Mouse (Mus musculus) cerebellum, adult 9-10 months (tissue): Measurements from ENCODE around the gene Armcx4.
"Not testable (repeated sequence)": the region's sequence is repeated elsewhere in the genome, so short reads cannot be mapped to it uniquely, and the experiment has no call there.

Source experiments
- DNase-seq: peaks from one replicate; pipeline ENCODE4 v3.0.0; 2022

The Armcx4 gene

DNA sequence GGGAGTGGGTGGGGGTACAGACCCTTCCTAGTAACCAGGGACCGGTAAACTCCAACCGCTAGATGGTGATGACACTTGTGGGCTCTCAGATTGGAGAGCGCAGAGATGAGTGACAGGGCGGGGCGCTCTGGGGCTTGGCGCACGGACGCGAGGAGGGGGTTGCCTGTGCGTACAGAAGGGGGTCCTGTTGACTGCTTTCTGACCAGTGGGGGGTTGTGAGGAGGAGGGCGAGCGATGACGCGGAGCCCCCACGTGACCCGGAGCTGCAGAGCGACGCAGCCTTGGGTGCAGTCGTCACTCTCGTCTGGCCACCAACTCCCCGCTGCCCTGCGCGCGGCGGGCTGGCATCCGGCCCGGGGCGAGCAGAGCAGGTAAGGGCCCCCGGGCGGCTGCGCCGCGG lies at the start of gene Armcx4:
Gene Armcx4, plus strand, starts transcription at position 253 of the 400 bp plus-strand sequence.
- DNase-seq = peak; percentile 81

DNA sequence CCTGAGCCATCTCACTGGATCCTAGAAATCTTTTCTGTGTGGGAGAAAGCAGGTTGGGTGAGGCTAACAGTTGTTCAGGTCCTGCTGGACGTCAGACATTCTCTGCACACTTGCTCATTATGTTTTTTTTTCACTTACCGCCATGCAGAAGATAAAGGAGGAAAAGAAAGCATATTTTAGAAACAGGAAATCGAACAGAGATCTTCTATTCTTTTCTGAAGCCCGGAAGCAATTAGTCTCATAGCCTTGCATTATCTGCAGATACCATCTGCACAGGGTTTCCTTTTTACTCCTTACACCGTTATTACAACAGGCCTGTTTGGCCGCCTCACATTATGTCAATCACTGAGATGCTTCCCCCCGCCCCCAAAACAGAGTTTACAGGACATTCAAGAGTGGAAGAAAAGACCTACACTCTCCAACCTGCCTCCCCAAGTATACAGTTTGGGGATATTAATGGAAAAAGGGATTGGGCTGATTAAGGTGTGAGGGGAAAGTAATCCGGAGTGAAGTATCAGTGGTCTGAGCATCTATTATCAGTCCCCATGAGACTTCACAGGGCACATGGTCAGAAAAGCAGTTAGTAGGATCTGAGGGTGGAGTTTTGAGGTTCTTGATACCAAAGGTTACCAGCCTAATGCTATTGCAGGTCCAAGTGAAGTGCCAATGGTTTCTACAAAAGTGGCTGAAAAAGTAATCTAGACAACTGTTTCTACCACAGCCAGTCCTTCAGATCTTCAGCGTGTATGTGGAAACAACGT lies 45.1 kb upstream of the Armcx4 start:
- DNase-seq = no peak

DNA sequence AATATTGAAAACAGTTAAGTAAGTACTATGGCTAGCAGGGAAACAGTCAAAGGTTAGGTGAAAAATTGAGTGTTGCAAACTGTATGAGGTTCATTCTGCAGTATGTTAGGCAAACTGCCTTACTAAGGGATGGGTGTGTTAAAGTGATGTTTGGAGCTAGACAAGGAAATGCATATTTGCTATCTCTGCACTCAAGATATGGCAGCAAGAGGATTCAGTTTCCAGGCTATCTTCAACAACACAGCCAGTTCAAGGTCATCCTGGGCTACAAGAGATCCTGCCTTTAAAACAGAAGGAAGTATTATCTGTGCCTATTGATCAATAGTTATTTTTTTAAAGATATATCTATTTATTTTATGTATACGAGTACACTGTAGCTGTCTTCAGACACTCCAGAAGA lies 40.0 kb upstream of the Armcx4 start:
- no peak for DNase-seq

DNA sequence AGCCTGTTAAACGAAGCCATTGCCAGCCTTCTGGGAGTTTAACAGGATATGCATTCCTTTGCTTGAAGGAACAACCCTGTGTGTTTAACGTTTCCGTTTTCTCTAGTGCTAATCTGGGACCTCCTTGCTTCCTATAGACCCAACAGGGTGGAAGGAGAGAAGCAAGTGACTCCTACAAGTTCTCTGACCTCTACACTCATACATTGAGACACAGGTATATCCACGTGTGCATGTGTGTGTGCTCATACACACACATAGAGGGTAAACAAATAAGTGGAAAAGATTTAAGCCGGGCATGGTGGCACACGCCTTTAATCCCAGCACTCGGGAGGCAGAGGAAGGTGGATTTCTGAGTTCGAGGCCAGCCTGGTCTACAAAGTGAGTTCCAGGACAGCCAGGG lies 38.9 kb upstream of the Armcx4 start:
- DNase-seq = no peak

DNA sequence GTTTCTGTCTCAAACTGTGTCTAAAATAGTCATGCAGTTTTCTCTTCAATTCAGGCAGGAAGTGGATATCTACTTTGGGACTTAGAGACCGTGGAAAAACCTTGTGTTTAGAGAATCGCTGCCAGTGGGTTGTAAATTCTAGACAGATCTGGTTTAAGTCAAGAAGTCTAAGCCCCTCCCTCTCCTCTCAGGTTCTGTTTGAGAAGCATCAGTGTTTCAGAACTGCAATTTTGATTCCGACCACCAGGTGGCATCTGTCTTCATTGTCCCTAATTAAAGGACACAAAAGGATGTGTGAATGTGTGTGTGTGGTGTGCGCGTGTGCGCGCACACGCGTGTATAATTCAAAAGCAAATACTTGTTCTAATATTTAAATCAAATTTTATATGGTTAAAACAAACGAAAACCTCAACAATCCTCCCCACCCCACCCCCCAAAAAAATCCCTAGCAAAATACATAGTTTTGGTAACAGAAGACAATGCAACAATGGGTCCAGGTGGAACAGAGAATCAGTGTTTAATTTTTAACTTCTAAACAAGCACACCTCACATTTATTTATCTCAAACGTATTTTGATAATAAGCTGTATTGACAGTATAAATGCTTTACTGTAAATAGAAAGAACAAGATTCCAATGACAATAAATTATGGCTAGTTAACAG lies 38.2 kb upstream of the Armcx4 start:
- DNase-seq = peak; percentile 88

DNA sequence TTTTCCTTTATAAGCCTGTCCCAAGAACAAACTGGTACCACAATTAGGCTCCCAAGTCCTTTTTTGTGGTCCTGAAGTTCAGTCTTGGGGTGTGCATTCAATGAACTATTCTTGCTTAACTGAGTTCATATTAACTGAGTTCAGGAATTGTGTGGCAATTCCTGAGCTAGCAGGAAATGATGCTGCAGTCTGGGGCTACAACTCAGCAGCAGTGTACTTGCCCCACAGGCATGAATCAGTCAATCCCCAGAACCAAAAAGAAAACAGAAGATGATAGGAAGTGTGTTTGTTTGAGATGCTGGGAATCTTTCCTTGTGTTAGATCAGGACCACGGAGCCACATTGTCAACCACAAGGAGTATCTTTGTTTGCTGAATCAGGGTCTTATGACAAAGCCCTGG lies 34.3 kb upstream of the Armcx4 start:
- DNase-seq = no peak

DNA sequence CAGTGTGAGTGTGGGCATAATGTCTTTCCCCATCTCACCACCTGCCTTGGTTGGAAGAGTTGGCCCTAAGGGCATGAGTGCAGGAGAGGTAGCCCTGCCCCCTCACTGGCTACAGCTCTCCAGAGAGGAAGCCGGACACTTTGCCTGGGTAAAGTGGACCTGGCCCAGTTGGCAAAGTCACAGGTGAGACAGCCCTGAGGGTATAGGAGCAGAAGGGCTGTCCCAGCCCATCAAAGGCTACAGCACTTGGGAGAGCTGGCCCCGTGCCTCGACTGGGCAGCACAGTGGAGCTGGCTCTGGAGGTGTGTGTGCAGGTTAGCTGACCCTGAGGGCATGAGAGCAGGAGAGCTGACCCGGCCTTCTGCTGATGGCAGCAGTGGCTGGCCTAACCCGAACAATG lies 24.7 kb upstream of the Armcx4 start:
- peak; percentile 14 for DNase-seq

DNA sequence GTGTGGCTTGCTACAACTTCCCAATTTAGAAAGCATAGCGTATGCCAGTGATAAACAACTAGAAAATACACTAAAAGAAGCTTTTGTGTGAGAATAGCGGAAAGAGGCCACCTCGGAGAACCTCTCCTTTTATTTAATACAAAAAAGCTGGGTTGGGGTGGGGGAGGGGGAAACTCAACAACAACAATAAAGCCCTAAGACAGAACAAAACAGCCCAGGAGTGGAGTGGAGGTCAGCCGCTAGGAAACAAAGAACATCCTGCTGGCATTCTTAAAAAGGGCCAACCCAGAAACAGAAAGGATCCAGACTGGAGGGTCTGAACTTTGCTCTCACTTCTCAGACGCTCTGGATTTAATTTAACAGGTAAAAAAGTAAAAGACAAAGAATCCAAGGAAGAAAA lies 11.3 kb upstream of the Armcx4 start:
- DNase-seq = no peak

DNA sequence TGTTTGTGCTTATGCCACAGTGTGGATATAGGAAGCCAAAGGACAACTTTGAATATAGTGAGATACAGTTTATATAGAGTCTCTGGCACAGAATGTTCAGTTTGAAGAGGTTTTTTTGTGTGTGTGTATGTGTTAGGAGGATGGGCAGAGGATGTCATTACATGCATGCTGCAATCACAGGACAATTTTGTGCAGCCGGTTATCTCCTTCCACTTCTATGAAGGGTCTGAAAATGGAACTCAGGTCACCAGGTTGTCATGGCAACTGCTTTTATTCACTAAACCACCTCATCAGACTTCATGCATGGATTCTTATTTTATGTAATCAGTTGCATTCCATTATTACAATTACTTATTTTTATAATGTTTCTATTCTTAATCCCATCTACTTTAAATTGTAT lies 10.4 kb upstream of the Armcx4 start:
- DNase-seq = no peak

DNA sequence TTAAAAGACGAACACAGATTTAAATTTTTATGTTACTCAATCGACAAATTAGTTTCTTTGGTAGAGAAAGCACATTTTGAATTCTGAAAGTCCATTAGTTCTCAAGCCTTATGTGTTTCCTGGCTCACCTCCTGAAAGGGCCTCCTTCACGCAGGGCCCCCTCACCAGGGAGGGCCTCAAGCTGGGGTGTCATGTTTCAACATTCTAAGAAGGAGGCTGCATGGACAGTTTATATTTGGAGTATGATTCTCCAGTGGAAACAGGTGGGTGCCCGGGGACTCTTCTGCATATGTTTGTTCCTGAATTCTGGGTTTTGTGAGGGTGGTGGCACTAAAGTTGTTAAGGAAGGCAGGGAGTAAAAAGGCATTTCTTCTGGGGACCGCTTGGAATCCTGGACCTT lies 1.4 kb upstream of the Armcx4 start:
- DNase-seq = peak; percentile 19

DNA sequence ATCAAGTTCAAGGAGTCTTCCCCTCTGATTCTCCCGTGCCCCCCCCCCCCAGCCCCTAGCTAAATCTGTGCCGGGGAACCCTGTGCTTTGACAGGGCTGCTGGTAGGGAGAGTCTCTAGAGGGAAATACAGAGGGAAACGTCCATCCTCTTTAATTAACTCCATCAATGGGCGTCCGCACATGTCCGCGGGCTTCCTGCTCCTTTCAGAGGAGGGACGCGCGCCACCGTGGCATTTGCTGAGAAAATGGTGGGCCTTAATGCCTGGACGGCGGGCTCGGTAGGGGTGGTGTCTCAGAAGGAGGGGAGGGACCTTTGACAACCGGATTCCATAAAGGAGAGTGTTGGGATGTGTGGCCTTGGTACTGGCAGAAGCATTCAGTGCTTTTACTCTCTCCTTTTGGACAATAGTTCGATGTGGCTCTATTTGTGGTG lies 436 bp downstream of the Armcx4 start:
- DNase-seq = peak; percentile 58

DNA sequence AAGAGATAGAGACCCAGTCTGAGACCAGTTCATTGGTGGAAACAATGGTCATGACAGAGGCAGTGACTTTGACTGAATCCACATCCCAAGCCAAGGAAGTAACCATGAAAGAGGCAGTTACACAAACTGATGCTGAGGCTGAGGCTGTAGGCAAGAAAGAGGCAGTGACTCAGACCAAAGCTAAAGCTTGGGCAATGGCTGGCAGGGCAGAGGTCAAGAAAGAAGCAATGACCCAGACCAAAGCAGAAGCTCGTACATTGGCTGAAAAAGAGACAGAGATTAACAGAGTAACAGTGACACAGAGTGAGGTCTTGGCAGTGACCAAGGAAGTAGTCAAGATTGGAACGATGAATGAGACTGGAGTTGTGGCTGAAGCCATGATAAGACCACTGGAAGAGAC lies 3.4 kb downstream of the Armcx4 start:
- DNase-seq = no peak

DNA sequence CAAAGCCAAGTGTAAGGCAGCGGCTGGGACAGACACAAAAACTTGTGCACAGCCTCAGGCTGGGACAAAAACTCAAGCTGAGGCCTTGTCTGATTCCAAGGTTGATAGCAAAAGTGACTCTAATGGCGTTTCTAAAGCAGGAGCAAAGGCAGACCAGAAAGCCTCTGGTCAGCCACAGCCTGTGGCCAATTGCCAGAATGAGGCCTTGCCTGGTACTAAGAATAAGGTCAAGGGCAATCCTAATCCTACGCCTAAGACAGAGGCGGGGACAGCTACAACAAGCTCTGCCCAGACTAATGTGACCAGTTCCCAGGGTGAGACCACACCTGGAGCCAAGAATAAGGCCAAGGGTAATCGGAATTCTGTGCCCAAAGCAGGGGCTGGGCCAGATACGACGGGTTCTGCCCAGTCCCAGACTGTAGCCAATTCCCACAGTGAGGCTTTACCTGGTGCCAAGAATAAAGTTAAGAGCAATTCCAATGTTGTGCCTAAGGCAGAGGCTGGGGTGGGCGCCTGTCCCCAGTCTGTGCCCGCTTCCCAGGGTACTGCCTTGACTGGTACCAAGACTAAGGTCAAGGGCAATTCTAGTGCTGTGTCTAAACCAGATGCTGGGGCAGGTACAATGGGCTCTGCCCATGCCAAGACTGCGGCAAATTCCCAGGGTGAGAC lies 4.7 kb downstream of the Armcx4 start:
- DNase-seq = peak; percentile 15

DNA sequence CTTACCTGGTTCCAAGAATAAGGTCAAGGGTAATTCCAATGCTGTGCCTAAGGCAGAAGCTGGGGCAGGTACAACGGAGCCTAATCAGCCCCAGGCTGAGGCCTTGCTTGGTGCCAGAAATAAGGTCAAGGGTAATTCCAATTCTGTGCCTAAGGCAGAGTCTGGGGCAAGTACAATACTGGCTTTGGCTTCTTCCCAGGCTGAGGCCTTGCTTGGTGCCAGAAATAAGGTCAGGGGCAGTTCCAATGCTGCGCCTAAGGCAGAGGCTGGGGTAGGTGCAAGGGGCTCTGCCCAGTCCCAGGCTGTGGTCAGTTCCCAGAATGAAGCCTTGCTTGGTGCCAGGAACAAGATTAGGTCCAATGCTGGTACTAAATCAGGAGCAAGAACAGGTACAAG lies 5.2 kb downstream of the Armcx4 start:
- no peak for DNase-seq

DNA sequence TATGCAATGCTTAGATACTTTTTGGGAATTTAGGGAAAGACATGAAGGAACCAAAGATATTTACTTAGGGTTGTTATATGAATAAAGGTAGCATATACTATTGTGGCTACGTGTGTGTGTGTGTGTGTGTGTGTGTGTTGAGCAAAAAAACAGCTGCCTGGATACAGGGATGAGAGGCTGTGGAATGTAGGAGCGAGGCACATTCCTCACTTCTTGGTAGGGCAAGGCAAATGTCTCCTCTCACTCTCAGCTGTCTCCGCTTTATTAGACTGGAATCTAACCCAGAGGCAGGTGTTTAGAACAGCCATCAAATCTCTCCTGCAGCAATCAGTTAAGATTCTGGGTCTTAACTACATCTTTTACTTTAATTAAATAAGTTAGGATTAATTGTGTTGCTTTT lies 30.5 kb downstream of the Armcx4 start:
- no peak for DNase-seq

DNA sequence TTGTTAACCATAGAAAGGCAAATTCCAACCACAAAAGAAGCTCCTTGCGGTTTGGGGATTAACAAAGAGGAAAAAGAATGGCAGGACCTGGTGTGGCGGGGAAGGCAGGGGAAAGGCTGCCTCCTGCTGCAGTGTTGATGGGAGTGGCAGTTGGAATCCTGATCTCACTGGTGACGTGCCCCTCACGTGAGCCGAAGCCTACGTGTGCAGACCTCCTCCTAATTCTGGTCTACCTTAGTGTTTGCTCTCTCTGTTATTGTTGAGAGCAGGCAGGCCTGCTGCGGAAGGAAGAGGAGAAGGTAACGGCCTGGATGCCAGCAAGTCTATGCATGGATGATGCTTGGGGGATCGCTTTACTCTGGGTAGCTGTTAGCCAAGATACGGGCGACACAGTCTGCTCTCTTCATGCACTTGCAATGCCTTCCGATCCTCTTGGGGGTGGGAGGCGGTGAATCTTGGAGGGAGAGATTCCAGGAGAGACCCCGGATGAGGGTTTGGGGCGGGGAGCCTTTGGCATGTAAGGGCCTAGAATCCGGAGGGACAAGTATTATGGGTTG lies 31.5 kb downstream of the Armcx4 start, which contains the start of gene Armcx1:
Gene Armcx1, plus strand, starts transcription at position 212 of the 557 bp plus-strand sequence.
- peak; percentile 76 for DNase-seq

DNA sequence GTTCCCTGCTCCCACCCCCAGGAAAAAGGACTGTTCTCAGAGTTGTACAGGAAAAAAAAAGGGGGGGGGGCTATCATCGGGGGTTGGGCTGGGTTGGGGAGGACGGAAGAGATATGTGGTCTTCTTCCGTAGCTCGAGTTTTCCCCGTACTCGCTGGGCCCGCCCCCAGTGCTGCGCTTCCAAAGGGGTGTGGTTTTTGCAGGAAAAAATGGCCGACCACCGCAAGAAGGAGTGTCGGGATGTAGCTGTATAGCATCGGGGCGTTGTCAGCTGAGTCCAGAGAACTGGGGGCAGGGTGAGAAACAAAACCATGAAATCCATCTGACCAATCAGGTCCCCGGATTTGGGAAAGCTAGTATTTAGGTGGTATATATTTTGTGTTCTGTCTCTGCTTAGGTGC lies 32.2 kb downstream of the Armcx4 start:
- DNase-seq = peak; percentile 50

DNA sequence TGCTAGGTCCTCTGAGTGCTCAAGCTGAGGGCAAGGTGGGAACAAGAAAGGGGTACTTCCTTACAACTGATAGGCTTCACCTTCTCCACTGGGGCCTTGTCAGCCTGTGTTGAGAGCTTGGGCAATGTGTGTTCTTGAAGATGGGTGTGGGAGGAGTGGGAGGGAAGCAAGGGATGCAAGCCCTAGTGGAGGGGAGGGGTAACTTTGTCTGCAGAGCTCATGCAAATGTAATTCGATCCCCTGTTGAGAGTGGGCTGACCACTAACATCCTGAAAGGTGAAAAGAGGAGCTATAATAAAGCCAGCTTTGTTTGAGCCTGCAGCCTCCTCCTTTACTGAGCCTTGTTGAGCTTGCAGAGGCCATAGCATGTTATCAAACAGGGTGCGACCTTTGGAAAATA lies 37.4 kb downstream of the Armcx4 start:
- not testable (repeated sequence) for DNase-seq

DNA sequence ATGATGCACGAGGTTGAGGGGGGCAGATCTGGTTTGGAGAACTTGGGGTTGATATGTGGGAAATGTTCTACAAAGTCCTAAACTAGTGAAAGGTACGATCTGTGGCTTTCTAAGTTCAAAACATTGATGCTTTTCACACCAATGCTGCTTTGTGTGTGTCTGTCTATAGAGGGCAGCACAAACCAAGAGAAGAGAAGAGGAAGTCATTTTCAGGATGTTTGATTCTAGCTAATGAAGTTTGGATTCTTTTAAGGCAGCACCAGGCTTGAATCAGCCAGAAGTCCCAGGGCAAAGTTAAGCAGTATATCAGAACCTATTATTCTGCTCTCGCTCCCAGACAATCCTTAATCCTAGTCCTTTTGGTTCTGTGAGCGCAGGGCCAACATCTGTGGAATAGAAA lies 43.5 kb downstream of the Armcx4 start:
- DNase-seq = no peak

DNA sequence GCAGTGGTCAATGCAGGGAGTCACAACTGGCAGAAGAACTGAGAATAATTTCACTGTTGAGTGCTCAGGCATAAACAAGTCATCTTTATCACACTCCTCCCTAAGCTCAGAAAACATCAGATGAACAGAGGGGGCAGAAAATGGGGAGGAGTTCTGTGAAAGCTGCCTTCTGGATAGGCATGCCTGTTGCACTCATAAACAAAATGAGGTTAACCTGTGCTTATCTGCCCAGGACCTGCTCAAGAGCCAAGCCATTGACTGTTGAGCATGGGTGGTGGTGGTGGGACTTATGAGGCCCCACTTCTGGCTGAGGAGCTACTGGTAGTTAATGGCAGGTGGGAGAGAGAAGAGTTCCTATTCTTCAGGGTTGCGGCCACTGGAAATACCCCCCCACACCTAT lies 51.5 kb downstream of the Armcx4 start:
- DNase-seq = no peak

DNA sequence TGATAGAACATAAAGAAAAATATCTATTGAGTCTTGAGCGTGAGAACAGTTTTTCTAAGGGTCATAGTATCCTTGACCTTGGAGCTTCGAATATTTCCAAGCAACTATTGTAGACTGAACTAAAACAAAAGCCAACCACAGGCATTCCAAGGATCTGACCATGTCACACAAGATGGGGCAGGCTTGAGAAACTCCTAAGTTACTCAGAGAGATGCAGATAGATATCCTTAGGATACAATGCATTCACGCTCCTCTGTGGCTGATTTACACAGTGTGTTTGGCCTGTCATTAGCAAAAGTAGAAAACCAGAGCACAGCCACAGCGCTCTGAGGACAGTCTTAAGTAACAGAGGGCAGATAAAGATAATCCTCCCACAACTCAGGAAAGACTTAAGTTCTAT lies 52.8 kb downstream of the Armcx4 start:
- no peak for DNase-seq

DNA sequence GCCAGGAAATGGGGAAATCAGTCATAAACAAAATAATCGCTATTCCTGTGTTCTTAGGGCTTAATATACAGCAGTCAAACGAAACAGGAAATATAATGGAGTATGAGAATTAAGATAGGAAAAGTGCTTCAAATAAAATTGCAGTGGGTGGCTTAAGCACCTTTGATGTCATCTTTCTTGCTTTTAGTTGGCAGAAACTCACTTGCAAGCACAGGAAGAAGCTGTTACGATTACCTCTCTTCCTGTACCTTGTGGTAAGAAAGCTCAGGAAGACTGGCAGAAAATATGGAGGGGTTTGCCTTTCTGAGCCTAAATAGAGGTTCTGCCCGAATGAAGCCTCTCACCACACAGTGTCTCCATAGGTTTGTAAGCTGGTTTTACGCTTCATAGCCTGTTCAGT lies 55.5 kb downstream of the Armcx4 start:
- no peak for DNase-seq
